In the genomic region with DNA sequence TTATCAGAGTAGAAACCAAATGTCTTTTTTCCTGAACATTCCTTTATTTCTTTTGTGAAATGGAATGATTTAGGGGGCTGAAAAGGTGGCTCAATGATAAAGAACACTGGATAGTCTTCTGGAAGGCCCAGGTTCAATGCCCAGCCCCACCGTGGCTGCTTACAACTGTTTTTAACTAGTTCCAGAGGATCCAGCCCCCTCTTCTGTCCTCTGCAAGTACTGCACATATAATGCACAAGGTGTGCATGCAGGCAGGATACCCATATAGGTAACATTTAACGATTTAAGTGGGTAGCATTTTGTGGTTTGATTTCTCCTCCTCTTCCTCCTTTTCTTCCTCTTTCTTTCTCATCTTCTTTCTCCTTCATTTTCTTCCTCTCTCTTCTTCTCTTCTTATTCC, we compare ENCODE assay signal across 14 mouse cellular contexts. TPM values are rescaled to one million over a fixed set of nuclear protein-coding genes. Genes with fewer than 3 reads are reported as not detected.
DNase-seq lines count a peak whose midpoint lies in the region; ATAC-seq and TF ChIP-seq lines count a peak whose summit lies in the region.
"Had no signal": no experiment of that assay in that cellular context is flagged by ENCODE, and none has a peak within 500 bp of the region (broad histone marks: within the 10 kb centered on the region; RNA-seq: fewer than 3 reads in every experiment).

No protein-coding gene starts in this region.

- dilution Hi-C loops in CH12.LX (cut with MboI; ENCODE audit: extremely low pct_ligation_motif_present, extremely low pct_unique_long_range_greater_than_20kb, low sequenced_read_pairs) = no loop called here

- H3K79me2 ChIP-seq in heart, adult 2 months (replicated peaks; ENCODE audit: control insufficient read depth, insufficient read depth, low read length) = no peaks in the 10 kb centered on the region
- peaks cover 1% of the 10 kb centered on the region; the same call in 1 of the 2 replicates for H3K79me2 ChIP-seq in CH12.LX (replicated peaks; ENCODE audit: control insufficient read depth, extremely low read depth, insufficient read depth, poor library complexity, severe bottlenecking)

- in situ Hi-C loops in CH12.LX (cut with MboI; ENCODE audit: low pct_ligation_motif_present, low pct_unique_long_range_greater_than_20kb, low sequenced_read_pairs) = no loop called here

- H3K9me3 ChIP-seq in lung, postnatal 0 days (ENCODE audit: low read length) = no peaks in the 10 kb centered on the region
- no peaks in the 10 kb centered on the region for H3K9me3 ChIP-seq in CH12.LX (replicated peaks; ENCODE audit: low read length)
- H3K9me3 ChIP-seq: heart, embryonic 10.5 days had no signal

- no peak for TF ChIP-seq EP300 in heart, adult 2 months (IDR thresholded peaks at IDR 0.05; ENCODE audit: insufficient read depth, low read depth, low read length)
- no peak for TF ChIP-seq EP300 in lung, postnatal 0 days (IDR thresholded peaks at IDR 0.05)
- TF ChIP-seq EP300 in CH12.LX (IDR thresholded peaks at IDR 0.05; ENCODE audit: low read length) = no peak

- H3K36me3 ChIP-seq in heart, adult 2 months (ENCODE audit: control insufficient read depth, insufficient read depth, low read length) = 0 out of 2 replicates have a peak, but pooled peaks cover 1% of the 10 kb centered on the region
- H3K36me3 ChIP-seq in lung, postnatal 0 days (ENCODE audit: insufficient read depth, low read length) = peaks cover 30% of the 10 kb centered on the region; the same call in 1 of the 2 replicates
- peaks cover 58 to 88% of the 10 kb centered on the region in 2 experiments for H3K36me3 ChIP-seq in CH12.LX (replicated peaks in 1 of 2; ENCODE audit: control insufficient read depth in 1 of 2, insufficient read depth in 1 of 2, low read length in 1 of 2)

- no peak overlapping the region for H3K9ac ChIP-seq in heart, adult 2 months (ENCODE audit: low read depth, low read length)
- H3K9ac ChIP-seq in lung, postnatal 0 days (replicated peaks; ENCODE audit: low read depth) = no peak overlapping the region
- no peak overlapping the region for H3K9ac ChIP-seq in CH12.LX (ENCODE audit: insufficient read depth, low read depth)
- H3K9ac ChIP-seq: limb, embryonic 13.5 days had no signal

- no peak for DNase-seq in heart, adult 2 months
- no peak for DNase-seq in heart, adult 8-10 months (ENCODE audit: low spot score)
- no peak for DNase-seq in lung, postnatal 0 days (ENCODE audit: low spot score)
- DNase-seq in lung, postnatal 10 days = no peak
- peak; percentile 13 for DNase-seq in CH12.LX (ENCODE audit: extremely low read depth)
- peak; percentile 42 for DNase-seq in induced T-regulatory cell, adult 2 months (ENCODE audit: low read depth)
- no peak for DNase-seq in left cerebral cortex, adult 18-20 months (ENCODE audit: low spot score in 2 of 2)
- DNase-seq in testis, postnatal 10 days (ENCODE audit: low spot score) = no peak
- DNase-seq: lung, postnatal 14 days; right cerebral cortex, postnatal 25 days had no signal

- H3K4me2 ChIP-seq in lung, postnatal 0 days (replicated peaks; ENCODE audit: low read depth, low read length) = no peak overlapping the region
- H3K4me2 ChIP-seq in CH12.LX (ENCODE audit: insufficient read depth, low read depth, poor library complexity, severe bottlenecking) = no peak overlapping the region
- H3K4me2 ChIP-seq: limb, embryonic 13.5 days; midbrain, embryonic 11.5 days had no signal

- no peak overlapping the region for H3K4me3 ChIP-seq in heart, adult 2 months
- H3K4me3 ChIP-seq in lung, postnatal 0 days (ENCODE audit: low read depth, low read length) = no peak overlapping the region
- no peak overlapping the region for H3K4me3 ChIP-seq in CH12.LX (replicated peaks in 1 of 3; ENCODE audit: low read depth in 2 of 3, low read length in 2 of 3, poor library complexity in 1 of 3)
- H3K4me3 ChIP-seq: heart, embryonic 10.5 days; limb, embryonic 13.5 days had no signal

- peak; percentile 54 for TF ChIP-seq CTCF in heart, adult 2 months (IDR thresholded peaks at IDR 0.05)
- TF ChIP-seq CTCF in lung, postnatal 0 days (IDR thresholded peaks at IDR 0.05) = peak; percentile 30
- peak in 1 of 2 experiments; percentile 46; a peak in 2 of 4 replicates for TF ChIP-seq CTCF in CH12.LX (conservative IDR thresholded peaks at IDR 0.05 in 1 of 2, IDR thresholded peaks at IDR 0.05 in 1 of 2; ENCODE audit: low read depth in 2 of 2, low read length in 2 of 2)

- WGBS in heart, adult 2 months = 80% methylated on average over 2 of the region's 2 CpGs
- WGBS in lung, postnatal 0 days = 90% methylated on average over 2 of the region's 2 CpGs

- H3K27me3 ChIP-seq in heart, adult 2 months (ENCODE audit: control insufficient read depth, insufficient read depth, low read length) = no peaks in the 10 kb centered on the region
- no peaks in the 10 kb centered on the region for H3K27me3 ChIP-seq in lung, postnatal 0 days (replicated peaks; ENCODE audit: insufficient read depth, low read length)
- H3K27me3 ChIP-seq in CH12.LX (replicated peaks) = no peaks in the 10 kb centered on the region
- H3K27me3 ChIP-seq: limb, embryonic 13.5 days had no signal

- TF ChIP-seq POLR2A in heart, adult 2 months (IDR thresholded peaks at IDR 0.05; ENCODE audit: insufficient read depth, low read depth, low read length) = no peak
- no peak for TF ChIP-seq POLR2A in CH12.LX (IDR thresholded peaks at IDR 0.05; ENCODE audit: low read depth, low read length)

- TF ChIP-seq RAD21 in CH12.LX (IDR thresholded peaks at IDR 0.05; ENCODE audit: low read depth, low read length) = peak; percentile 32

- ATAC-seq in lung, postnatal 0 days = no peak
- ATAC-seq: activated CD4-positive, CD25-positive, alpha-beta regulatory T cell, adult 4 months had no signal

- no peaks in the 10 kb centered on the region for H3K4me1 ChIP-seq in heart, adult 2 months (ENCODE audit: control insufficient read depth, insufficient read depth, low read length)
- no peaks in the 10 kb centered on the region for H3K4me1 ChIP-seq in lung, postnatal 0 days (ENCODE audit: insufficient read depth, low read depth, low read length)
- H3K4me1 ChIP-seq in CH12.LX (ENCODE audit: control insufficient read depth in 1 of 2, insufficient read depth in 2 of 2) = no peaks in the 10 kb centered on the region
- H3K4me1 ChIP-seq: heart, embryonic 10.5 days; limb, embryonic 13.5 days had no signal

- intact Hi-C loops in heart, adult 2 months (cut with DNase I) = no loop called here

- H3K27ac ChIP-seq in heart, adult 2 months = no peak overlapping the region
- H3K27ac ChIP-seq in lung, postnatal 0 days (ENCODE audit: low read length) = no peak overlapping the region
- H3K27ac ChIP-seq in CH12.LX (ENCODE audit: insufficient read depth, low read depth) = no peak overlapping the region
- H3K27ac ChIP-seq: heart, embryonic 10.5 days; limb, embryonic 13.5 days had no signal

TF ChIP-seq in CH12.LX, 34 proteins besides CTCF, POLR2A, EP300 and RAD21:
- no peak for TF ChIP-seq PAX5 (IDR thresholded peaks at IDR 0.05; ENCODE audit: low read length)
- TF ChIP-seq USF1 (IDR thresholded peaks at IDR 0.05; ENCODE audit: low read depth, low read length) = no peak
- TF ChIP-seq SMC3 (IDR thresholded peaks at IDR 0.05; ENCODE audit: low read depth, low read length) = peak; percentile 30
- no peak for TF ChIP-seq USF2 (conservative IDR thresholded peaks at IDR 0.05; ENCODE audit: low read depth, low read length)

RNA-seq across cellular contexts. Expression of gene Yeats2, which starts 19.3 kb away (rescaled TPM):
- total RNA-seq in heart, adult 2 months (2021) = 1 to 10 TPM; 7.7 to 8.7 TPM
- polyA plus RNA-seq in heart, adult 2 months (2012; rRNA removed) = 7.2 and 15.4 TPM in 2 replicates
- total RNA-seq in heart, adult 8-10 months (2022) = 1 to 10 TPM; 7.8 to 9.8 (median 8.5) TPM
- 6.4 and 7.8 TPM in 2 replicates for polyA plus RNA-seq in lung, postnatal 0 days (2015; fragmentation: Nextera tagmentation; extraction: Ambion mirVana)
- total RNA-seq in CH12.LX (2012; rRNA removed) = 33.2 and 33.5 TPM in 2 replicates
- 23.6 and 24.0 TPM in 2 replicates for total RNA-seq in CH12.LX (2014; rRNA removed)
- 37.1 and 42.6 TPM in 2 replicates for polyA plus RNA-seq in CH12.LX (2012; ENCODE audit: insufficient read length, low read depth)
- total RNA-seq in left cerebral cortex, adult 18-20 months (2021) = 10 to 100 TPM; 28.6 to 33.3 TPM

Comparison
In these comparisons a context has a peak if more than half of its experiments do, and no peak if none do; other contexts are left out.
1. DNase-seq: peak in CH12.LX (single experiment) and induced T-regulatory cell, adult 2 months (single experiment); none in heart, adult 2 months (0 of 2), heart, adult 8-10 months (single experiment), lung, postnatal 0 days (single experiment), lung, postnatal 10 days (single experiment), left cerebral cortex, adult 18-20 months (0 of 2) and testis, postnatal 10 days (single experiment).